Mouse (Mus musculus): ENCODE data around the gene Stk4.
"Not testable (repeated sequence)": the region's sequence is repeated elsewhere in the genome, so short reads cannot be mapped to it uniquely, and the experiment has no call there.

The Stk4 gene

GRCm38 (mm10) chr2:164070142-164070764 lies at the start of gene Stk4:
Stk4 (plus strand) TSS chr2:164070322.
- no peak for DNase-seq

GRCm38 (mm10) chr2:164022104-164022503 lies 48.0 kb upstream of the Stk4 start:
- DNase-seq: no peak

- DNase-seq: no peak
Measured at GRCm38 (mm10) chr2:164025150-164025549, 45.0 kb upstream of the Stk4 start, which contains the start of gene Pabpc1l. Pabpc1l (plus strand) TSS chr2:164025450.

GRCm38 (mm10) chr2:164031147-164031546 lies 39.0 kb upstream of the Stk4 start:
- no peak for DNase-seq

GRCm38 (mm10) chr2:164032973-164033372 lies 37.1 kb upstream of the Stk4 start:
- DNase-seq: no peak

- peak; percentile 26 to 41 for DNase-seq
Measured at GRCm38 (mm10) chr2:164036520-164037019, 33.6 kb upstream of the Stk4 start.

- no peak for DNase-seq
Measured at GRCm38 (mm10) chr2:164038407-164039028, 31.6 kb upstream of the Stk4 start.

- no peak for DNase-seq
Measured at GRCm38 (mm10) chr2:164040949-164041348, 29.2 kb upstream of the Stk4 start.

GRCm38 (mm10) chr2:164041523-164041922 lies 28.6 kb upstream of the Stk4 start:
- no peak for DNase-seq

GRCm38 (mm10) chr2:164047197-164047690 lies 22.9 kb upstream of the Stk4 start:
- peak; percentile 63 to 67 for DNase-seq

GRCm38 (mm10) chr2:164053767-164054166 lies 16.4 kb upstream of the Stk4 start:
- DNase-seq: peak; percentile 80 to 82

GRCm38 (mm10) chr2:164054671-164055070 lies 15.5 kb upstream of the Stk4 start:
- no peak for DNase-seq

GRCm38 (mm10) chr2:164059634-164060235 lies 10.4 kb upstream of the Stk4 start:
- no peak for DNase-seq

- DNase-seq: peak; percentile 94 to 96
Measured at GRCm38 (mm10) chr2:164070765-164071436, 779 bp downstream of the Stk4 start, which contains the start of gene Tomm34. Tomm34 (minus strand) TSS chr2:164071169.

GRCm38 (mm10) chr2:164071437-164071820 lies 1.3 kb downstream of the Stk4 start:
- DNase-seq: not testable (repeated sequence)

- no peak for DNase-seq
Measured at GRCm38 (mm10) chr2:164072109-164072508, 2.0 kb downstream of the Stk4 start.

GRCm38 (mm10) chr2:164073120-164073519 lies 3.0 kb downstream of the Stk4 start:
- no peak for DNase-seq

GRCm38 (mm10) chr2:164073918-164074578 lies 3.9 kb downstream of the Stk4 start:
- DNase-seq: peak; percentile 98 to 99

- no peak for DNase-seq
Measured at GRCm38 (mm10) chr2:164075088-164075487, 5.0 kb downstream of the Stk4 start.

GRCm38 (mm10) chr2:164076874-164077425 lies 6.8 kb downstream of the Stk4 start:
- no peak for DNase-seq

- no peak for DNase-seq
Measured at GRCm38 (mm10) chr2:164077875-164078274, 7.8 kb downstream of the Stk4 start.

GRCm38 (mm10) chr2:164079488-164079887 lies 9.4 kb downstream of the Stk4 start:
- DNase-seq: no peak

Data from cerebellum, postnatal 14 days (tissue).